Mouse (Mus musculus) macrophage (primary cell): Measurements from ENCODE around the gene H2afb3. TPM values are rescaled to one million over a fixed set of nuclear protein-coding genes. Genes with fewer than 3 reads are reported as not detected.
"Not testable (repeated sequence)": the region's sequence is repeated elsewhere in the genome, so short reads cannot be mapped to it uniquely, and the experiment has no call there.

Experiments used
- H3K27ac ChIP-seq: fragments of 350-480 bp; formaldehyde crosslinking; 2 replicates; pipeline ENCODE4 v1.9.0; 2021
- H3K36me3 ChIP-seq: fragments of 350-480 bp; formaldehyde crosslinking; 2 replicates; pipeline ENCODE4 v1.9.0; 2021; ENCODE audit errors: inconsistent target
- H3K4me3 ChIP-seq: fragments of 350-480 bp; formaldehyde crosslinking; 2 replicates; pipeline ENCODE4 v1.9.0; 2021; ENCODE audit errors: inconsistent target
- H3K79me2 ChIP-seq: fragments of 350-480 bp; formaldehyde crosslinking; 2 replicates; pipeline ENCODE4 v1.9.0; 2021; ENCODE audit errors: inconsistent target
- WGBS: methylation state at CpG from one replicate; pipeline ENCODE4 v1.1.7; 2026; ENCODE audit warnings: inconsistent platforms; ENCODE audit not compliant: missing documents; 5-methylcytosine and 5-hydroxymethylcytosine counted together
- polyA plus RNA-seq: library from polyadenylated mRNA; stranded (reverse); fragments of 250-400 nt; gene quantifications from 3 replicates; pipeline ENCODE4 v1.2.4, GENCODE M21; 2018; ENCODE audit warnings: inconsistent platforms
- total RNA-seq, 78 experiments: library from RNA; depleted of rRNA; stranded (reverse); fragments of 250-400 nt; gene quantifications; 1 replicate in 9 of 78; 2 replicates in 24 of 78; 3 replicates in 43 of 78; 4 replicates in 2 of 78; pipeline ENCODE4 v1.2.4; 2018; ENCODE audit warnings: inconsistent platforms in 56 of 78

The H2afb3 gene
- total RNA-seq (2018; cell fraction: chromatin; rRNA removed), result not detected
- total RNA-seq (2018; cell fraction: cytosol; rRNA removed), result not detected
- not detected for total RNA-seq (2018; cell fraction: nucleus; rRNA removed)
- not detected in 3 replicates for polyA plus RNA-seq

- H3K36me3 ChIP-seq, H3K4me3 ChIP-seq, H3K79me2 ChIP-seq, H3K27ac ChIP-seq: not testable (repeated sequence)
- WGBS, result 53% methylated on average over 2 of the region's 10 CpGs
Observed at GRCm38 (mm10) chrX:120312995-120313394, at the start of gene H2afb3. Gene H2afb3, minus strand, starts transcription at chrX:120313095.

GRCm38 (mm10) chrX:120301469-120302175, 11.3 kb downstream of the H2afb3 start:
- no peaks in the 10 kb centered on the region for H3K79me2 ChIP-seq
- H3K4me3 ChIP-seq, result no peak overlapping the region
- WGBS, result 71% methylated on average over 2 of the region's 2 CpGs
- no peaks in the 10 kb centered on the region for H3K36me3 ChIP-seq
- H3K27ac ChIP-seq, result no peak overlapping the region

- WGBS, result 18% methylated on average over 15 of the region's 46 CpGs
- no peak overlapping the region for H3K4me3 ChIP-seq
- no peaks in the 10 kb centered on the region for H3K79me2 ChIP-seq
- H3K27ac ChIP-seq, result no peak overlapping the region
- no peaks in the 10 kb centered on the region for H3K36me3 ChIP-seq
Observed at GRCm38 (mm10) chrX:120292832-120293750, 19.8 kb downstream of the H2afb3 start.

- Histone ChIP-seq H3K27ac (no peak overlapping the region), H3K36me3 (no peaks in the 10 kb centered on the region), H3K4me3 (no peak overlapping the region), H3K79me2 (no peaks in the 10 kb centered on the region)
- 18% methylated on average over 13 of the region's 13 CpGs for WGBS
Observed at GRCm38 (mm10) chrX:120291696-120292095, 21.2 kb downstream of the H2afb3 start.

GRCm38 (mm10) chrX:120290900-120291280, 22.0 kb downstream of the H2afb3 start:
- H3K27ac ChIP-seq, result no peak overlapping the region
- H3K4me3 ChIP-seq, result no peak overlapping the region
- no peaks in the 10 kb centered on the region for H3K36me3 ChIP-seq
- 19% methylated on average over 18 of the region's 18 CpGs for WGBS
- H3K79me2 ChIP-seq, result no peaks in the 10 kb centered on the region

GRCm38 (mm10) chrX:120290011-120290899, 22.6 kb downstream of the H2afb3 start, which contains the start of gene Pcdh11x:
Gene Pcdh11x, plus strand, starts transcription at chrX:120290259.
- WGBS, result 27% methylated on average over 24 of the region's 40 CpGs
- Histone ChIP-seq H3K27ac (no peak within 1 kb of the TSS), H3K4me3 (no peak within 1 kb of the TSS), H3K79me2 (no peaks in the 10 kb centered on the region), H3K36me3 (no peaks in the 10 kb centered on the region)

- H3K79me2 ChIP-seq, result no peaks in the 10 kb centered on the region
- 0% methylated on average over 1 of the region's 1 CpGs for WGBS
- H3K27ac ChIP-seq, result no peak overlapping the region
- H3K36me3 ChIP-seq, result no peaks in the 10 kb centered on the region
- no peak overlapping the region for H3K4me3 ChIP-seq
Observed at GRCm38 (mm10) chrX:120287502-120287901, 25.4 kb downstream of the H2afb3 start.

GRCm38 (mm10) chrX:120285522-120285921, 27.4 kb downstream of the H2afb3 start:
- H3K36me3 ChIP-seq, result no peaks in the 10 kb centered on the region
- H3K79me2 ChIP-seq, result no peaks in the 10 kb centered on the region
- no peak overlapping the region for H3K4me3 ChIP-seq
- H3K27ac ChIP-seq, result no peak overlapping the region

Other genes with a start within 250 kb of the H2afb3 start
- gene Pcdh11x, start 22.8 kb downstream of the H2afb3 start, polyA plus RNA-seq, result not detected in 3 replicates